Mouse (Mus musculus): ENCODE measurements at regions not wholly inside any gene's neighbourhood (a gene's known extent, or its start where the extent isn't known, plus 50 kb on each side); places are given as distances from the start of the nearest gene placed in this dataset.

DNA sequence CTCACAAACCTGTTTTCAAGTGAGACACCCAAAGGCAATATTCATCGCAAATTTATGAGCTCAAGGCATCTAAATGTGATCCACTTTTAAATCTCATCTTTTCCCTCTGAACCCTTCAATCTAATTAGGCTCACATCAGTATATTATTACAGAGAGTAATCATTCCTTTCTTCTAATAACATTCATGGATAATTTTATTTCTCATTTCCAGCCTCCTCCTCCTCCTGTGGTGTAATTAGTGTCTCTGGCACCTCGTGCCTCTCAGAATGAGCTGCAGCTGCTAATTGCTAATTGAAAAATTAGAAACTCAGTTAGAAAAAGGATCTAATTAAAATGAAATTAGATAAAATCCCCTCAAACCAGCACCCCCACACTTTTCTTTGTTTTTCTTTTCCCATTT lies 420.5 kb upstream of the Camk1g start:
- DNase-seq (ENCODE audit: low read depth, low spot score) = no peak

DNA sequence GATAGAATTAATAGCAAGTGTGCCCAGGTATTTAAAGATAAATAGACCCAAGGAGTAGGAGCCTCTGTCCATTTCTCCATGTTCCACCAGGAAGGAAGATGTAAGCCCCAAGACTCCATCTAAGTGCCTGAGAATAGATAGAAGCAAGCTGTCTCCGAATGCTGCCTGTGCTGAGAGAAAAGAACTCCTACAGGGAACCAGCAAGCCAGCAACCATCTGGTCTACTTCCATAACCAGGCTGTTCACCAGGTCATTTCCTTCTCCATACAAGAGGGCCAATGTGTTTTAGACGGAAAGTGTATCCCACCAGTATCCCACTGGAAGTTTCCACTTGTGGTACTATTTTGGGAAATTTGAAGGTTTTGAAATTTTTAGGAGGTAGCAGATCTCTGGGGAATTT lies 418.4 kb upstream of the Camk1g start:
- DNase-seq (ENCODE audit: low read depth, low spot score) = no peak

DNA sequence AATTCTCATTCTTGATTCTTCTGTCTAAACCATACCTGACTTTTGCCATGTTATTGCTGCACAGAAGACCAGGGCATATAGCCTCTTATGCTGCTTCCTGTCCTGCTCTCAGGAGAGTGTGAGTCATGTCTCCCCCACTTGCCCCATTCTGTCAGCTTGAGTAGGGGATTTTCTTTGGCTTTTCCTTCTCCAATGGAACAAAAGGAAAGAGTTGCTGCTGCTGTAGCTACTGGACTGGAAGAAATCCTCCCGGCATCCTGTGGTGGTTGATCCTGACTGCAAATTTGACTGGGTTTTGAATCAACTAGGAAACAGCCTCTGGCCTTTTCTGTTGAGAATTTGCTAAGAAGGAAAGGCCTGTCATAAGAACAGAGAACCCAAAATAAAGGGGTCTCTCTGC lies 417.3 kb upstream of the Camk1g start:
- DNase-seq (ENCODE audit: low read depth, low spot score) = peak; percentile 6

DNA sequence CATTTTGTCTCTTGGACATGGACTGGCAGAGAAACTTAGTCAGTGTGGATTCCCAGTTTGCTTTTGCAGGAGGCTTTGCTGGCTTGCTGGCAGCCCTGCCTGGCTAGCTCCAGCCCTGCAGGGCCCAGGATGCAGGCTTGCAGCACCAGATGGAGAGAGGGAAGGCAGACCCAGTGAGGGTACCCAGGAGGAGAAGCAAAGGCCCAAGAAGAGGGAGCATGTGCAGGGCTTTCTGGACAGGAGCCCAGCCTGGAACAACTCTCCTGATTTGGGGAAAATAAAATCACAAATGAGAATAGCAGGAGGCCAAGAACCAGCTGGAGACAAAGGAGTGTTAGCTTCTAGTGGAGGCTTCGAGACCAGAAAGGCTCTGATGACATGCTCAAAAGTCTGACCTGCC lies 414.9 kb upstream of the Camk1g start:
- no peak for DNase-seq (ENCODE audit: low read depth, low spot score)

DNA sequence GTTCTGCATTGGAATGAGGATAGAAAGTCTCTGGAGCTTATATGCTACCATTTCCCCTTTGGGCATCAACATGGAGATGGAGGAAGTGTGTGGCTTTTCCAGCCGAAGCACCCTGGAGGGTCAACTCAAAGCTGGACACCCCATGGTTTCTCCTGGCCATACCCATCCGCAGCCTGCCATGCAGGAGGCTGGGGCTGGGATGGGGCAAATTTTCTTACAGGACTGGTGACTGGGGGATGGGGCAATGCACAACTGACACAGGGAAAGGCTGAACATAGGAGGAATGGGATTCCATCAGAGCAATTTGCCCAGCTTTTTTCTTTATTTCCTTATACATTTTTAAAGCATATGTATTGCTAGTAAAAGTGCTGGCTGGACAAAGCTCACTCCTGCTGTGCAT lies 414.4 kb upstream of the Camk1g start:
- DNase-seq (ENCODE audit: low read depth, low spot score) = no peak

DNA sequence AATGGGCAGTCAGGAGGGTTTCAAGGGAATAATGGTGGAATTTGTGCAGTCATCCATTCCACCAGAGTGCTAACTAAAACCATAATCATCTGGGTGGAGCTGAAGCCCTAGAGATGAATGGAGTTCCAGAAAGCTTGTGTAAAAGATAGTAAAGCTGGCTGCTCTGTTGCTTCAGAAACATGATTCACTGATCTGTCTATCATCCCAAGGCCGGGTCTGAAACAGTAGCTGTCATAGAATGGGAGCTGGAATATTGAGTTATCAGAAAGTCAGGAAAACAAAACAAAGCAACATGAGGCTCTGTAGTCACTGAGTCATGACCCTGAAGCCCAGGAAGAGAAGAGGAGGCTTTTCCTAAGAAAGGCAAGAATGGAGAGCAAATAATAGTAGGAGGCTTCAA lies 408.1 kb upstream of the Camk1g start:
- no peak for DNase-seq (ENCODE audit: low read depth, low spot score)

DNA sequence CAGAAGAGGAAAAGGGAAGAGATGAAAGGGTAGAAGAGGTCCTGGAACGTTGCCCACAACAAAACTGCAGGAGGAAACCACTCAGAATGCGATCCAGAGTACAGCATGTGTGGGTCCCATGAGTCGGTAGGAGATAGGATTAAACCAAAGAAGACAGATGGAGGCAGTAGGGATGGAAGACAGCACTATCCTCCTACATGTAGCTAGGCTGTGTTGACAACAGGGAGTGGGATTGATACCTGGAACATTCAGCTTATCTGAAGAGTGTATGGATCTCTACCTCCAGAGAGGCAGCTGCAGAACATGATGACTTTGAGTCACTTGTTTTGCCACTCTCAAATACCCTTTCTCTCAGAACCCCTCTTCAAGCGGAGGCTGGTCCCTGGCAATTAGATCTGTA lies 399.4 kb upstream of the Camk1g start:
- no peak for DNase-seq (ENCODE audit: low read depth, low spot score)

DNA sequence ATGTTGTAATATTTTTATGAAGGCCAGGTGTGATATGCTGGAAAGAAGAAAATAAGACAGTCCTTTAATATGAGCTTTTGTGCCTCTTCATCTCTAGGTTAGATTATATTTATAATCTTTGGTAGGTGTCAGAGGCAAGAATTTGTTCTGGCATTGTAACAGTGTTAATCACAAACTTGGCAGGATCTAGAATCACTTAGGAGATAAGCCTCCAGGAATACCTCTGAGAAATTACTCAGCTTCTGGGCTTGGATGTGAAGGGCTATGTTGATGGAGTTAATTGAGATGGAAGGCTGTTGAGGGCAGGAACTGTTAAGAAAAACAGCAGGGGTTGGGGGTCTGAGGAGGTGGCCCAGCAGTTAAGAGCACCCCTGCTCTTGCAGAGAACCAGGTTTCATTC lies 394.0 kb upstream of the Camk1g start:
- no peak for DNase-seq (ENCODE audit: low read depth, low spot score)

DNA sequence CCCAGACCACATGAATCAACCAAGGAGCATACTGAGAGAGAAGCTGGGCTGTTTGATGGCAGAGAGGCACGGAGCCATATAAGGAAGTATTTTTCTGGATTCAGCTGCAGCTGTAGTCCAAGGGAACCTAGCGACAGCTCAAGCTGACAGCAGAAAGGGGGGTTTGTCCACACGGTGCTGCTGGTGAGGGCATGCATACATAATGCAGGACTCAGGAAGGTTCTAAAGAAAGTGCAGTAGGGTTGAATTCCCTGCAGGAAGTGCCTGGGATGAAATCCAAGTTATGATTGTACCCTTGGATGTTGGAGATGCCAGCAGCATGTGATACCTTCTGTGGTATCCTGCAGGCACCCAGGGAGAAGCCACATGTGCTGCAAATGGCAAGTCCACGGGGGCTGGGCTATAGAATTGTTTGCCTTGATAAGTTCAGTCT lies 381.7 kb upstream of the Camk1g start:
- peak; percentile 48 for DNase-seq (ENCODE audit: low read depth, low spot score)

DNA sequence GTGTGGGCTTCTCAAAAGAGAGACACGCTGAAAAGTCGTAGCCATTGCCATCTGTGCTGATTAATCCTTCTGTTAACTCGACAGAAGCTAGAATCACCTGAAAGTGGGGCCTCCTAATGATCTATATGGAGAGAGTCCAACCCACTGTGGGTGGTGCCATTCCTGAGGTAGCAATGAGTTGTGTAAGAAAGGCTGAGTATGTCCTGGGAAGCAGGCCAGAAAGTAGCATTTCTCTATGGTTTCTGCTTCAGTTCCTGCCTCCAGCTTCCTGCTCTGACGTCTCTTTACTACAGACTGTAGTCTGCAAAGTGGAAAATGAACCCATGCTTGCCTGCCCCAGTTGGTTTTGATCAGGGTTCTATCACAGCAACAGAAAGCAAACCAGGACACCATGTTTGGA lies 380.8 kb upstream of the Camk1g start:
- DNase-seq (ENCODE audit: low read depth, low spot score) = peak; percentile 66

DNA sequence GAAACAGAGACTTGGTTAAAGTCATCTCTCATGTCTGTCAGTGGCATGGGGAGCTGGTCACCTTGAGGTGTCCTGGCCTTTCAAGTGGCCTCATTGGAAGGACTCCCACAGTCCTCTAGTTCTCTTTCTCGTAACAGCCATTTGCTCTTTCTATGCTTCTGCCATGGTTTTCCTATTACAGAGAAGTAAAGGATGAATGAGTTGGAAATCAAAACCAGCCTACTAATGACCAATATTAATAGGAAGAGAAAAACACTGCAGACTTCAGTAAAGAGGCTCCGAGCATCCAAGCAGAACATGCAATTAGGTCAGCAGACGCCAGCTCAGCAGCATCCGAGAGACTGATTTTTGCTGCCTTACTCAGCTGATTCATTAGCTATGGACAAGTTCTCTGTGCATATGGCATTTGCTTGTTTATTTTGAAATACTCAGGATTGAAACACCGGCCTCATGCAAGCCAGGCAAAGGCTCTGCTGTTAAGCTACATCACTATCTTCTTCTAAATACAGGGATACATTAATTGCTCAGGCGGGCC lies 377.4 kb upstream of the Camk1g start:
- no peak for DNase-seq (ENCODE audit: low read depth, low spot score)

DNA sequence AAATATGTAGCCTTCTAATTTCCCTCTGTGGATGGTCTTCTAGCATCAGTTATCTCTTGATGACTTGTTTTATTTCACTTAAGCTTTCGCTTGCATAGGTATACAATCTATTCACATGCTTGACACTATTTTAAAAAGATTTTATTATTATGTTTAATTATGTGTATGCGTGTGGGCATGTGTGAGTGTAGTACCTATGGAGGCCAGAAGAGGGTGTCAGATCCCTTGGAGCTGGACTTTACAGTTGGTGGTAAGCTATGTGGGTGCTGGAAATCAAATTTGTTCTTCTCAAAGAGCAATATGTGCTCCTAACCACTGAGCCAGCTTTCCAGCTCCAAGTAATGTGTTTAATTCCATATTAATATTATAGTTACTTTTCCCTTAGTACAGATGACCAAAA lies 372.6 kb upstream of the Camk1g start:
- DNase-seq (ENCODE audit: low read depth, low spot score) = no peak

DNA sequence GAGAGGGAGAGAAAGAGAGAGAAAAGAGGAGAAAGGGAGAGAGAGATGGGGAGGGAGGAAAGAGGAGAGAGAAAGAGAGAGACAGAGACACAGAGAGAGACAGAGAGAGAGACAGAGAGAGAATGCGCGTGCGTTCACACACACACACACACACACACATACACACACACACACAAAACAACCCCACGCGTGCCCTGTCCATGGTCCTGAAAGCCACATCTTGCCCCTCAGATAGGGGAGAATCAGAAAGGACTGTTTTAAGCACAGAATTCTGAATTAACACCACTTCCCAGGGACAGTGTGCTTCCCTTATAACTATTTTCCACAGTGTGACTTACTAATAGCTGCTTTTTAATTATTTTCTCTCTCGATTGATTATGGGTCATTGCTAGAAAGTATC lies 368.7 kb upstream of the Camk1g start:
- DNase-seq (ENCODE audit: low read depth, low spot score) = peak; percentile 16

DNA sequence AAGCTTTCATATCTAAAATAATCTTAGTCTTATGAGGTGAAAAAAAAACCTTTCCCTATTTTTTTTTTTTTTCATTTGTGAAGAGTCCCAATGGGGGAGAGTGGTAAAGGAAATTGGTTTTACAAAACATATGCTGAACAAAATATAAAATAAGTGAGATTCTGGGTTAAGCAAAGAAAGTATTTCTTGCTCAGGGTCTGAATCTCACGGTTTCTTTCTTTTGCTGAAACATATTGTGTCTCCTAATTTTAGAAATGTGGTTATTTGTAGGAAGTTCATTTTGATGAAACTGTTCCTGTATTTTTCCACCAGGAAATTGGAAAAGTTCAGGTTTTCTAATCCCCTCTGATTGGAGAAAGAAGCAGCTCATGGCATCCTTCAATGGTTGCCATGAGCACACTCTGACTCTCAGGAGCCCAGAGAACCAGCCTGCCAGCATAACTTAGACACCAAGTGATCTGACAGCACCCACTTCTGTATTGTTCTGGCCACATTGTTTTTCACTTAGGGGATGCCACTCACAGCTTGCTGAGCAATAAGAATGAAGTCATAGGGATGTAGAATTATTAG lies 365.9 kb upstream of the Camk1g start:
- no peak for DNase-seq (ENCODE audit: low read depth, low spot score)

DNA sequence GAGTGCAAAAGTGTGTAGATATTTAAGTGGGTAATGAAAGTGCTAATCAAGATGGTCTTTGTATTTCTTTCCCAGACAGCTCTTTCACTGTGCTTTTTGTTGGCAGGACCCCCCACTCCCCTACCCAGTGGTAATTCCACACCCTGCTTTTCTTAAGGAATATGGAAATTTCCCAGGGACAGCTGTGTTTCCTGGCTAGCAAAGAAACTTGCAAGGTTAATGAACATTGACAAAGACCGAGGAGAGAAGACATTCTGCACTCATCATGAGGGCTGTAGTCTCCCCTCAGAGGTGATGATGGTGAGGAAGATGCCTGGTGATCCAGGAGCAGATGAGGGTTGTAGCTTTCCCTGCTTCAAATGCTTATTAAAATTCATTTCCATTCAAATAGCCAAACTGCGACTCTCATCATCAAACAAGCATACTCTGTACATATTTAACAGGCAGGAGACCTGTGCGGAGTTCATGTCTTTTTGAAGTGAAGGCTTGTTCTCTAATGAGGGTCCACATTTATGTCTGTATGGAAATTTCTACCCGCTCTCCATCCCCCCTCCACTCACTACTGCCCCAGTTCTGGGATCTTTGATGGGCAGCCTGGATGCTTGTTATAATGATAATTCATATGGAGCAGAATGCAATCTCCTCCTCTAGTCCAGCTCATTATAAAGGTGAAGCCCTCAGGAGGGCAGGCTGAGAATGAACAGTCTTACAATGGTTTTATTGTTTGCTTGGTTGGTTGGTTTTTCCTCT lies 364.1 kb upstream of the Camk1g start:
- no peak for DNase-seq (ENCODE audit: low read depth, low spot score)

DNA sequence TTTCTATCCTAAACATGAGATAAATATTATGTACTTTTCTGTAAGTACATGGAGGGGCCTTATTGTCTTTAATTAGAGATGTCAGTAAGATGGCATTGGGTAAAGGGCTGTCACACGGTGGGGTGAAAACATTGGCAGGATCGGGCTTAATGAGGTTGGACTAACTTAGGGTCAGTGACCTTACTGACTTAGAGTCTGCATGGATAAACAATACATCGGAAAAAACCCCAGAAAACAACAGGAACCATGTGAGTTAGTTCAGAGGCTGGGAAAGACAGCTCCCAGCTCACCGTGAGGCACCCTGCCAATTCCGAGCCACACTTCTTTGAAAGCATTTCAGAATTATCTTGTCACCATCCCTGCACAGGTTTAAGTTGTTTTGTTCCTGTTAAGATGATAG lies 363.3 kb upstream of the Camk1g start:
- no peak for DNase-seq (ENCODE audit: low read depth, low spot score)

DNA sequence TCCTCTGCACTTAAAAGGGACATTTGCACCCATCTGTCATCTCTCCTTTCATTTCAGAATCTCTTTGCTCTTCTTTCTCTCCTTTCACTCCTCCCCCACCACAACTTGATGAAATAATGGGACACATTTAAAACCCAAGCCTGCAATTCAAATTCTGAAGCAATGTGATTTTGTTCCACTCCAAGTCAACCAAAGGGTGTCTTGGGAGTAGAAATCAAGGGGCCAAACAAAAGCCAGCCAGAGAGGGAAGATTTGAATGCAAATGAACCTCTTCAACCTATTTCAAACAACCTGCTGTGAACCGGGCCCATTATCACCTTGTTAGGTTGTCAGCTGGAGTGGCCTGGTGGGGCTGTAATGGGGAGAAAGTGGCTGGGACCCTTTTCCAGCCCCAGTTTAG lies 362.0 kb upstream of the Camk1g start:
- DNase-seq (ENCODE audit: low read depth, low spot score) = no peak

DNA sequence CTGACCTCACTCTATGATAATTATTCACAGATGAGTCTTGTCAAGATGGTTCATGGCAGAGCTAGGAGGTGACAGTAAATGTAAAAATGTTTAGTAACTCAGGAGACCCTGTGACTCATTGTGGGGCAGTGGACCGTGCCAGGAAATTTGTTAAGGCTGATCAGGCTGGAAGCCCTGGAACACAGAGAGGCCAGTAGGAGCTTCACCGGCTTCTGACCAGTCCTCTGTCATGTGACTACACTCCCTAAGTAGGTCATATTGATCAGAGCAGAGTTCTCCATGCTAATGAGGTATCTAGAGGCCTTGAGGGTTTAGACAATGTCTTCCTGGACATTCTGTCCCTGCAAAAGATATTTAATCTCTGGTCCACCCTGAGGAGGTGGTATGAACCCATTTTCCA lies 351.8 kb upstream of the Camk1g start:
- DNase-seq (ENCODE audit: low read depth, low spot score) = peak; percentile 26

DNA sequence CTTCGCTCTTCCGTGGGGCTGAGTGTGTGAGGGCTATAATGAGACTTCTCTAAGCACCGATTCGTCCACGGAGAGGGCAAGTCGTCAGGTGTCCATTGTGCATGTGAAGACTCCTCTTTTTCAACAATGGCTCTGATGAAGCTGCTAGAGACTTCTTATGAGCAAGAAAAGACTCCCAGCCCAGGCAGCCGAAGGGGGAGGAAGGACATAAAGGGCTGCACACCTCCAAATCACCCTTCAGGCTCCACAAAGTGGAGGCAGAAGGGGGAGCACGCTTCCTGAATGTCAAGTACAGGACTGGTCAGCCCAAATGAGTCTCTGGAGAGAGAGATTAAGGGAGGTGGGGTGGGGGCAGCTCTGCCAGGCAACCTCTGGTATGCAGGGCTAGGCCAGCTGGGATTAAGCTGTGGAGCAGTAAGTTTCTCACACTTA lies 350.3 kb upstream of the Camk1g start:
- no peak for DNase-seq (ENCODE audit: low read depth, low spot score)

DNA sequence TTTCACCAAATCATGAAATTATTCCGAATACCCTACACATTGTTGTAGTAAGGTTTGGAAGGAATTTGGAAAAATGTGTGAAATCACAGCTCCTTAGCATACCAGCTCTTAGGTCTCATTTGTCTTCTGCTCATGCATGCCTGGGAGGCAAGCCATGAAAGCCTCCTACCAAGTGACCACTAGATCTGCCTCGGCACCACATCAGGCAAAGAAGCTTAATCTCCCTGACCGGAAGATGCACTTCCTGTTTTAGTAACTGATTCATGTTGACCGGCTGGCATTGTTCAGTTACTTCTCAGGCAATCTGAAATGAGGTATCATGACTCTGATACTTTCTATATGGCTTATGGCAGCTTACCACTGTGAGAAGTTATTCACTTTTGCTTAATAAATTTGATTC lies 345.2 kb upstream of the Camk1g start:
- DNase-seq (ENCODE audit: low read depth, low spot score) = no peak

DNA sequence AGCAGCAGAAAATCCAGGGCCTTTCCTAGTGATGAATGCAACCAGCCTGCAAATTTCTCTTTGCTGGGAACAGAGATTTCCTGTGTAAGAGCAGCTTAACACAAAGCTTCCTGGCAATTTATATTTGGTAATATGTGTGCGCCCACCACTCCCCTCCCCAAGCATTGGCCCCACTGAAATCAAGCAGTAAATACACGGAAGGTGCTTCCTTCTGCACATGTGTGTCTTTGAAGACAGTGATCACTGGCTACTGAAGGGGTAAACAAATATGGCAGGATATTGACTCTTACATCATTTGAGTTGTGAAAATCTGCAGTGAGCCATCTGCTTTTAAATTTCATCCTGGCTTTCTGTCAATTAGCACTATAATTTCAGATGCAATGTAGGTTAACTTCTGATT lies 344.5 kb upstream of the Camk1g start:
- no peak for DNase-seq (ENCODE audit: low read depth, low spot score)

DNA sequence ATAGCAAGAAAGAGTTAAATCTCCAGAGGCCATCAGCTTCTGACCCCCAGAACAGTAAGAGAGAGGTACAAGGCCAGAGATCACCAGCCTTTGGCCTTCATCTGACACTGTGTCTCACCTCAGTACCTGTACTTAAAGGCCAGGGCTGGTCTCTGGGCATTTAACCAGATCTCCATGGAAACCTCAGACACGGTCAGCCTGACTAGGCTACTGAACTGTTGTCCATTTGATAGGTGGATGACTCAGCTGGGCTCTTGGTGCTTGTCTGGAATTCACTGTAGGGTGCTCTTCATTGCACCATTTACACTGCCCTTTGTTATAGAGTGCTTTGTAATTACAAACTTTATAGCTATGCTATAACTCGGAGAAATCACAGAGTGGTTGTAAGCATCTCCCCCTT lies 335.1 kb upstream of the Camk1g start:
- peak; percentile 31 for DNase-seq (ENCODE audit: low read depth, low spot score)

DNA sequence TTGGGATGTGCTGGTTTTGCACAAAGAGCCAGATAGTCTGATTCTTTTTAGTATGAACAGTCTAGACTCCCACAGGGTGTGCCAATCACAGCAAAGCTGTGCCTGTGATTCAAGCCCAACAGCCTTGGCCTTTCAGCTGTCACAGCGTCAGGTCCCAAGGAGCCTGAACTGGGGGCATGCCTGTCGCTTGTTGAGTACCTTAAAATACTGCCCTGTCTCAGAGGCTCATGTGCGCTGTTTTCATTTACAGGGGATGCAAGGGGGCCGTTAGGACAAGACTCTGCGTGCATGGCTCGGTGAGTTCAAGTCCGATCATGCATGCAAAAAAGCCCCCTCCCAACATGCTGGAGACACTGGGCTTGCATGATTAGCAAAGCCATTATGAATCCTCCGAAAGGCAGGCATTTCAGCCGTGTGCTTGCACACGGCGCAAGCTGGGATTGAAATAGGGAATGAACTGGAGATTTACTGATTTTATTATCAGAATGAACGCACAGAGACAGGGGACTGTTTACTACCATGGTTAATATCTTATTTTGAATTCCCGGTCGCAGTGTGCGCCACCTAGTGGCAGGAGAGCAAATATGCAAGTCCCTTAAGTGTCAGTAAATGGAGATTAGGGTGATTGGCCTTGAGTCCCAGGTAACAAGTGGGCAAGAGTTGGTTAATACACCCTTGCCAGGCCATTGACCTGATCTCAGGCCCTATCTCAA lies 332.8 kb upstream of the Camk1g start:
- DNase-seq (ENCODE audit: low read depth, low spot score) = peak; percentile 63
